Mouse (Mus musculus) lung, adult 2 months (tissue): ENCODE data around the gene Thrb.

Experiments
- CTCF ChIP-seq: fragments of 200-500 bp; IDR thresholded peaks from 2 replicates; pipeline ENCODE4 v1.5.1; 2011; ENCODE audit warnings: mild to moderate bottlenecking, low read length, control low read depth; ENCODE audit not compliant: insufficient read depth
- POLR2A ChIP-seq: fragments of 200-500 bp; IDR thresholded peaks from 2 replicates; pipeline ENCODE4 v1.6.1; 2011; ENCODE audit warnings: low read depth, mild to moderate bottlenecking, control low read depth, low read length, borderline replicate concordance; ENCODE audit errors: extremely low read depth

GRCm38 (mm10) chr14:17695526-17695925 lies 35.5 kb downstream of the Thrb start:
- TF ChIP-seq CTCF (no peak), POLR2A (no peak)
